Mouse (Mus musculus): ENCODE data around the gene Slx1b.
"Not testable (repeated sequence)": the region's sequence is repeated elsewhere in the genome, so short reads cannot be mapped to it uniquely, and the experiment has no call there.

Gene Slx1b

GRCm38 (mm10) chr7:126702861-126703756 is 7.5 kb upstream of the Slx1b start:
- DNase-seq (ENCODE audit: low read depth in 1 of 2, low spot score in 2 of 2), result no peak

DNA sequence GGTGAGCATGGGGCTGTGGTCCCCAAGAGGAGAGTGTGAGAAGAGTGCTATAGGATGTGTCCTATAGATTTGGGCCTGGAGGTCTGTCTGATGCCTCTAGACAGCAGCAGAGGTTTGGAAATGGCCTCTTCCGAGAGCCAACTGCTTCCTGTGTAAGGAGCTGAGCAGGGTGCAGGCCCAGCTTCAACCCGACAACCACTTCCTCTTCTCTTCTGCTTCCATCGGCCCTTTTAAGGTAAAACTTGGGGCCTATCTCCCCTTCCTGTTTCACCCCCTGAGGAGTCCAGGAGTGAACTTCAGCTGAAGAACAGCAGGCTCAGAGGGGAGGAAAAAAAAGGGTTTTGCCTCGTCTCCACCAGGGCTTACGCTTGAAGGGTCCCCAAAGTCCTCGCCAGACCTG is 6.8 kb upstream of the Slx1b start:
- DNase-seq (ENCODE audit: low read depth in 1 of 2, low spot score in 2 of 2), result peak in 1 of 2 experiments; percentile 55

GRCm38 (mm10) chr7:126701559-126702357 is 6.2 kb upstream of the Slx1b start:
- no peak for DNase-seq (ENCODE audit: low read depth in 1 of 2, low spot score in 2 of 2)

DNA sequence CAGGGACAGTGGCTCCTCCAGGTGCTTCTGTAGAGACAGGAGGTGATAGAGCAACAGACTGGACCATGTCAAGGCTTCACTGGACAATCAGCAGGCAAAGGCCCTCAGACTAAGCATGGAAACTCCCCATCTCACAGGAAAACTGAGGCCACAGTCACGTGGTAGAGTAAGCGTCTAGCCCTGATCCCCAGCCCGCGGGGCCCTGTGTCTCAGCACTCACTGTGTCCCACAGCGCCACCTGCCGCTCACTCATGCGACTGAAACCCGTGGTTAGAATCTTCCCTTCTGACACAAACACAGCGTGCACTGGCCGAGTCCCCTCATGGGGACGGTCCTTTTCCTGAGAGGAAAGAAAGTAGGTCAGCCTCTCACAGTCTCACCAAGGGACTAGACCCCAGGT is 5.5 kb upstream of the Slx1b start:
- peak; percentile 73 to 89 for DNase-seq (ENCODE audit: low read depth in 1 of 2, low spot score in 2 of 2)

DNA sequence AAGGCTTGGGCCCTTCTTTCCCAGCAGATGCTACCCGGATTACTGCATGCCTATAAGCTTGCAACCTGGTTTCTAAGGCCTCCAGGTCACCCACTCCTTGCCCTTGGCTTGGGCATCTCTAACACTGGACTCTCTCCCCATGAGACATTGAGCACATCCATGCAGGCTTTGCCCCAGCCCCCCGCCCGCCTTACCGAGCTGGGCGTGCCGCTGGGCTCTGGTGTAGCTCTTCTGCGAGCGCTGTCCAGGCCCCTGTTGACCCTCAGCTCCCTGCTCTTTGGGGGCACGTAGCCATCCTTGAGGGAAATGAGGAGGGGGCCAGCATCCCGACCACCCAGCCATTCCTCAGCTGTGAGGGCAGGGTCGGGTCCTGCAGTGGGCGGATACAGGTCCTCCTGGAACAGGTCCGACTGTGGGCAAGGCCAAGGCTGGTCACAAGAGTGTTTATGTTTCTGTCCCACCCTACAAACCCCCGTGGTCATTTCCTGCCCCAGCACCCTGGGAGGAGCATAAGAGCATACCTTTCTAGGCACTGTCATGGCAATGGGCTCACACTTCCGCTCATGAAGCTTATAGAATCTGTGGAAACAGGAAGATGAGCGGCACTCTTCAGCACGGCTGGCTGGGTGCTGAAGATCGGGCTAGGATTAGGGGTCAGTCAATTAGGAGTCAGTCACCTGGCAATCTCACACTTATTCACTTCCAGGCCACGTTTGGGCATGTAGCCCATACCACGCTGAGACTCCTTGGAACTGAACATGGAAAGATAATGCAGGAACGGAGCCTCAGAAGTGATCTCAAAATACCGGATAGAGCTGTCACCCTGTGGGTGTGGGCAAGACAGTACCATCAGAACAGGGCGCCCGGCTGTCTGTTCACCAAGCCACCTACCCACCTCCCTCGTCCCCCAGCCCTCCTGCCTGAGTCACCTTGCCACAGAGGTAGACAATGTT is 4.8 kb upstream of the Slx1b start:
- no peak for DNase-seq (ENCODE audit: low read depth in 1 of 2, low spot score in 2 of 2)

GRCm38 (mm10) chr7:126697838-126698237 is 2.3 kb upstream of the Slx1b start:
- DNase-seq (ENCODE audit: low read depth in 1 of 2, low spot score in 2 of 2), result no peak

DNA sequence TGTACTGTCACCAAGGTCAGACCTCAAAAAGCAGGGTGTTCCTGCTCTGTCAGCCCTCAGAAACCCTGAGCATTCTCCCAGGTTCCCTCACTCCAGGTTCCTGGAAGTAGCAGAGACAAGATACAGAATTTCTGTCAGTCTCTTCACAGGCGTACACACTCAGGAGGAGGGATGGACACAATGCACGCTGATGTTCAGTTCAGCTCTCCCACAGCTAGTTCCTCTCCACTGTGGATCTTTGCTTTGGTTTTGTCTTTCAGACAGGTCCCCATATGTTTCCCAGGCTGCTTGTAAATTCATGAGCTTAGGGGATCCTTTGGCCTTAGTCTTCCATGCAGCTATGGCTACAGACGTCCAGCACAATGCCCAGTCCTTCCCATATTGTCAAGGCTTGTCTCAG is 1.3 kb upstream of the Slx1b start:
- DNase-seq (ENCODE audit: low read depth in 1 of 2, low spot score in 2 of 2), result no peak

DNA sequence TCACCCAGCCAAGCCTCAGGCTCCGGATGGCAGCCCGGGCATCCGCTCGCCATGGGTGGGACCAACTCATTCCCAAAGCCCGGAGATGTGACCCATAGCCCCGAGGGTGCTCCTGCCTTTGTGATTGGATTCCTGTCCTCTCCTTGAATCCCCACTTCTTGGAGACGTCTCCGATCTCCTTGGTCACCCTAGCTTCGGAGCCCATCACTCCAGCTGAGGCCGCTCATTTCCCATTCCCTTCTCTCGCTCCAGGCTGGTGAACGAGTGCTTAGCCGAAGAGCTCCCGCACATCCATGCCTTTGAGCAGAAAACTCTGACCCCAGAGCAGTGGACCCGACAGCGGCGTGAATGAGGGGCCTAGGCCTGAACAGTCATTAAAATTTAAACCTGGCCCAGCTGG is 719 bp upstream of the Slx1b start:
- DNase-seq (ENCODE audit: low read depth in 1 of 2, low spot score in 2 of 2), result no peak

DNA sequence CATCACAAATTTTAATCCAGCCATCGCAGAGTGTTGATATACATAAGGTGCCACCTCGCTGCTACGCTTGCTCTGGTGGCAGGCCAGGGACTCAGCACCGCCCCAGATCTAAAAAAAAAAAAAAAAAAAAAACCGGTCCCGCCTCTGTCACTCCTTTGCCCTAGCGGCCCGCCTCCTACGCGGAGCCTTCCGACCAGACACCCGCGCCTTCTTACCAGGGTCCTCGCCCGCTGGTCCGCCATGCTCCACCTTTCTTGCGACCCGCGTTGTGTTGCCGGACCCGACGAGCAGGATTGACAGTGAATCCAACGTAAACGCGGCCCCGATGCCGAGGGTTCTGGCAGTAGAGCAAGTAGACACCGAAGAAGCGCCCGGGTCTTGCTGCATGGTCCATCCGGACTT is 373 bp downstream of the Slx1b start, which contains the start of gene Bola2:
Gene Bola2, plus strand, starts transcription at position 192 of the 402 bp plus-strand sequence.
- DNase-seq (ENCODE audit: low read depth in 1 of 2, low spot score in 2 of 2), result peak in 1 of 2 experiments; percentile 70

DNA sequence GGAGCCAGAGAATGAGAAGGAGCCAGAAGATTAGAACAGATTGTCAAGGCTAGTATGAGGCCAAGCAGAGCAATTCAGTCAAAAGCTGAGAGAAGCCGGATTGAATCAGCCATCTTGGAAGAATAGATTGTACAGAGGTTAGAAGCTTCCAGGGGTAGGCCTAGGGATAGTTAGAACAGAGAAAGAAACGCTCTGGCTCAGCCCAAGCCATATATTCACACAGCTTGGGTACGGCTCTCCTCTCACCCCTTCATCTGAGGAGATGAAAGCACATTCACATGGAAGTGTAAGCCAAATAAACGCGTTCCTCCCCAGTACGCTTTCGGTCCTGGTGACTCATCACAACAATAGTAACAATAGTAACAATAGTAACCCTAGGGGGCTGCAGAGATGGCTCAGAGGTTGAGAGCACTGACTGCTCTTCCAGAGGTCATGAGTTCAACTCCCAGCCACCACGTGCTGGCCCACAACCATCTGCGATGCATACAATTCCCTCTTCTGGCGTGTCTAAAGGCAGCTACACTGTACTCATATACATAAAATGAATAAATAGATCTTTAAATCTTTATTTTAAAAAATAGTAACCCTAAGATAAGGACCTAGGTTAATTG is 1.0 kb downstream of the Slx1b start:
- no peak for DNase-seq (ENCODE audit: low read depth in 1 of 2, low spot score in 2 of 2)

- DNase-seq (ENCODE audit: low read depth in 1 of 2, low spot score in 2 of 2), result no peak
Measured at GRCm38 (mm10) chr7:126693781-126694180, 1.8 kb downstream of the Slx1b start.

DNA sequence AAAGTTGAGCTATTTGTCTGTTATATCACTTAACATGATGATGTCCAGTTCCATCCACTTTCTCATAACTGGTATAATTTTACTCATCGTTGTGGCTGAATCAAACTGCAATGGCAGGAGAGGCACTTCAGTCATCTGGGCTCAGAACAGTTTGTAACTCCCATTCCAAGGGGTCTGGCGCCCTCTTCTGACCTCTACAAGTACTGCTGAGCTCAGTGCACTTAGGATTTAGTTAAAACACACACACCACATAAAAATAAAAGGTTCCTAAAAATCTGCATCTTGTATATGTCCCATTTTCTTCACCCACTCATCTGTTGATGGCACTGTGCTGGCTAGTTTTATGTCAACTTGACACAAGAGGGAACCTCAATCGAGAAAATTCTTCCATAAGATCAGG is 2.3 kb downstream of the Slx1b start:
- DNase-seq (ENCODE audit: low read depth in 1 of 2, low spot score in 2 of 2), result peak; percentile 59 to 78

GRCm38 (mm10) chr7:126692426-126692825 is 3.2 kb downstream of the Slx1b start:
- no peak for DNase-seq (ENCODE audit: low read depth in 1 of 2, low spot score in 2 of 2)

- no peak for DNase-seq (ENCODE audit: low read depth in 1 of 2, low spot score in 2 of 2)
Measured at GRCm38 (mm10) chr7:126691676-126692075, 3.9 kb downstream of the Slx1b start.

- DNase-seq (ENCODE audit: low read depth in 1 of 2, low spot score in 2 of 2), result no peak
Measured at GRCm38 (mm10) chr7:126690737-126691136, 4.8 kb downstream of the Slx1b start.

DNA sequence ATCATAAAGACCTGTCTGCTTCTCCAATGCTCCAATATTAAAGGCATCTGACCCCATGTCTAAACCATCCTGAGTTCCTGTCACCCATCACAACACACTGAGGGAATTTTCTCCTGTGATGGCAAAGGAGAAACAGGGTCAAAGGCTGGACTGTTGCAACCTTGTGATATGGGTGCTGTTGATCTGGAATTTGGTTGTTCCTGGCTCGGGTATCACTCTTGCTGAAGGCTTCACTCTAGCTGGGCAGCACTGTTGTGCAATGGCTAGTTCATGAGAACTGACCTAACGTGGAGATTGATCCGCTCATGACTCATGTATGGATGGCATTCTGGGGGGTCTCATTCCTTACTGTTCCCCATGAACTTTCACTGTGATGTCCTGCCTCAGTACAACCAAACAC is 6.6 kb downstream of the Slx1b start:
- DNase-seq (ENCODE audit: low read depth in 1 of 2, low spot score in 2 of 2), result no peak

DNA sequence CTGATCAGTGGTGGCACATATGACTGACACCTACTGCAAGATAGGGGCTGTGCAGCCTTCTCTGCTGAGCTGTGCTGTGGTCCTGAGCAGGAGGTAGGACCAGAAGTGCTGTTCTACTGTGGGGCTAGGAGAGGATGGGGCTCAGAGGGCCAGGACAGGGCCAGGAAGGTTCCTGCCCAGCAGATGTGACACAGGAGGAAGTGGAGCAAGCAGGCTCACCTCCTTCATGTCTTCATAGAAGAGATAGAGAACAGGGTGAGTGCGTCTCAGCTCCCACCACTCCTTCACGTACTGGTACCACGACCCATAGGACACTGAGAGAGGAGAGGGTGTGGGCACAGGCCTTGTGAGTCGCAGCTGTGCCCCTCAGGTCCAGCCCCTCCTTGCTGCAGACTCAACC is 7.4 kb downstream of the Slx1b start:
- DNase-seq (ENCODE audit: low read depth in 1 of 2, low spot score in 2 of 2), result not testable (repeated sequence)

DNA sequence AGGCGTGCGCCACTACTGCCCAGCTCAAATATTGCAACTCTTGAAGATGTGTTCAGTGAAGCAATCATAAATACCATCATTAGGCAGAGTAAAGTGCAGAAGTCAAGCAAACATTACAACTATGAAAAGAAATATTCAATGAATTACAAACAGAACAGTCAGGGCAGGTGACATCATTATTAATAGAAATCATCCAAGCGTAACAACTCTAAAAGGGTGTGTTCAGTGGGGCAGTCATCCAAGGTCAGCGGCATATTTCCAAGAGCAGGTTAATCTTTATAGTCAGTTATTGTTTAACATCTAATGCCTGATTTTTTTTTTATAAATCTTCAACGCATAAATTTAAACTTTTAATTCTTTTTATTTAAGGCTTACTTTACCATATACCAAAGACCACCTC is 14.4 kb downstream of the Slx1b start:
- DNase-seq (ENCODE audit: low read depth in 1 of 2, low spot score in 2 of 2), result no peak

DNA sequence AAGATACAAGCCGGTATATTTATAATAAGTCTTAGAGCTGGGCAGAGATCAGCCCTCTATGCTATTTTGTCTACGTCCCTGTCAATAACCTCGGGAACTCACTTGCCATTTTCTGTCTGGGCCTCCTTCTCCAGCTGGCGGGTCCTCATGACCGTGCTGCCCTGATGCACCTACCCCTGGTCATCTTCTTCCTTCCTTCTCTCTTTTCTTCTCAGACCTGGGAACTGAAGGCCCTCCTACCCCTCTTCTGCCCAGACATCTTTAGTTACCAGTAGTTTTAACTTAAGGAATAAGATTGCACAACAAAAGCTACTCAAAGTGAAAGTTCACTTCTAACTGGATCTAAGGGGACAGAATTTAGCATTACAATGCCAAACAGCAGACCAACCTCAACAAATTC is 15.9 kb downstream of the Slx1b start:
- DNase-seq (ENCODE audit: low read depth in 1 of 2, low spot score in 2 of 2), result no peak

- DNase-seq (ENCODE audit: low read depth in 1 of 2, low spot score in 2 of 2), result no peak
Measured at GRCm38 (mm10) chr7:126678545-126679341, 16.8 kb downstream of the Slx1b start.
